Mouse (Mus musculus): ENCODE data around the gene Stk24.

Stk24 gene

GRCm38 (mm10) chr14:121263912-121264311, 115.9 kb downstream of the Stk24 start:
- DNase-seq (ENCODE audit: low spot score in 2 of 2) = no peak

- no peak for DNase-seq (ENCODE audit: low spot score in 2 of 2)
Observed at GRCm38 (mm10) chr14:121262606-121263005, 117.2 kb downstream of the Stk24 start.

GRCm38 (mm10) chr14:121261229-121261879, 118.5 kb downstream of the Stk24 start:
- no peak for DNase-seq (ENCODE audit: low spot score in 2 of 2)

GRCm38 (mm10) chr14:121259789-121260188, 120.0 kb downstream of the Stk24 start:
- DNase-seq (ENCODE audit: low spot score in 2 of 2) = peak; percentile 47 to 75

GRCm38 (mm10) chr14:121259332-121259731, 120.5 kb downstream of the Stk24 start:
- DNase-seq (ENCODE audit: low spot score in 2 of 2) = no peak

- DNase-seq (ENCODE audit: low spot score in 2 of 2) = no peak
Observed at GRCm38 (mm10) chr14:121256896-121257295, 122.9 kb downstream of the Stk24 start.

GRCm38 (mm10) chr14:121255469-121255868, 124.3 kb downstream of the Stk24 start:
- no peak for DNase-seq (ENCODE audit: low spot score in 2 of 2)

DNA sequence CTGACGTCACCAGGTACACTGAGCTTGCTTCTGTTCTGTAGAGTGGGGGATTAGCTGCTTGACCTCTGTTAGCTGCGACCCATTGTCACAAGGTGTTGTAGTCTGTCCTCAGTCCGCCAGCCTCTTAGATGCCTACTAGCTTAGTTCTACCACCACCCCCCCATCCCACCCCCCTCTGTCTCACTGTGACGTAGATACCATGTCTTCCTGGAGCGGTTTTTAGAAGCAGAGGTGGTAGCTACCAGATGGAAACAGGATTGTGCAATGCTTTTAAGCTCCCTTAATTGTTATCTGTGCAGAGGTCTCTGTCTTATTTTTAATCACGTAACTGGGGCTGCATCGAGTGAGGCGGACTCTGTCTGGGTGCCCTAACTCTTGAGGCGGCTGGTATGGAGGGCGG, 124.9 kb downstream of the Stk24 start:
- DNase-seq (ENCODE audit: low spot score in 2 of 2) = no peak

DNA sequence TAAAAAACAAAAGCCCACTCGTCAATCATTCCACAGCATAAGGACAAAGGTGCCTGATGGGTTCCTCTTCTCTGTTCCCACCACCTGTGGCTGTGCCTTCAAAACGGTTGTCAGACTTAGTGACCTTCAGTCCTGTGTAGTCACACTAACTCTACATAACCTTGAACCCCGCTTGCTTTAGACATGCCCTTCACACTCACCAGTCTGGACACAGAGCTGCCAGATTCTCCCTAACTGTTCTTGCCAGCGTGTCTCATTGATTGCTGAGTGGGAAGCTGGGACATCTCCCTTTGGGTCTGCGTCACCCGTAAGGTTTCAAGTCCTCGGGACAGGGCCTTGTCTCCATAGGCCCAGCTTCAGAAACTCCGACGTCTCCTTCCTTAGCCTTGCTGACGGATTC, 127.3 kb downstream of the Stk24 start:
- no peak for DNase-seq (ENCODE audit: low spot score in 2 of 2)

DNA sequence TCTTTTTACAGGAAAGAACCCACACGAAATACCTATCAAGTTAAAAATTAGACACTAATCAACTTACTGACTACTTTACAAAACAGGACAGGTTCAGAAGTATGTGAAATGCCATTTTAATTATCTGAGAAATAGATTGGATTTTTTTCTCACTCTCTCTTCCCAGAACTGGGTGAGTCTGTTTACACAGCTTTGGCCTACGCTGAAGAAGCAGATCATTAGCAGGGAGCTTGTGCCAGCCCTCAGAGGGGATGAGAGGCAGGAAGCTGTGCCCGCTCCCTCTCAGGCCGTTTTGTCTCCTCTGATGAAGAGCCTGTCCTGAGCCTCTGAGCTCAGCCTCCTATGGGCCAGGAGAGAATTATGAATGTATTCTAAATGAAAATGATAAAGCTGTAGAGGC, 128.1 kb downstream of the Stk24 start:
- DNase-seq (ENCODE audit: low spot score in 2 of 2) = no peak

GRCm38 (mm10) chr14:121251099-121251498, 128.7 kb downstream of the Stk24 start:
- no peak for DNase-seq (ENCODE audit: low spot score in 2 of 2)

GRCm38 (mm10) chr14:121248346-121248745, 131.5 kb downstream of the Stk24 start:
- DNase-seq (ENCODE audit: low spot score in 2 of 2) = no peak

DNA sequence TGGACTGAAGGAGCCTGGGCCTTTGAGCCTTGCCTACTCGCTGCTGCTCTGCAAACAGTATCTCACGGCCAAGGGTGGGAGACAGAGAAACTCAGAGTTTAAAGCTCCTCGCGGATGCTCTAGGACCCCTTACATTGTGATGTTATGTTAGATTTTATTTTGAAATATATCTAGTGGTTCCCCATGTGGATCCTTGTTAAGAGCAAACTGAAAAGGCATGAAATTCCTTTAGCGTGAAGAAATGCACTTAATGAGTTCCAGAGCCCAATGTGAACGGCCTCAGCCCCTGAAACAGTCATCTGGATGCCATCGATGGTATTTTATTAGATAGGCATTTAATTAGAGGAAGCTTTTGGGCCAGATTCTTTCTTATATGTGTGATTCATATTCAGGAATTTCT, 132.5 kb downstream of the Stk24 start:
- DNase-seq (ENCODE audit: low spot score in 2 of 2) = no peak

GRCm38 (mm10) chr14:121246048-121246731, 133.6 kb downstream of the Stk24 start:
- no peak for DNase-seq (ENCODE audit: low spot score in 2 of 2)

GRCm38 (mm10) chr14:121244104-121244503, 135.7 kb downstream of the Stk24 start:
- DNase-seq (ENCODE audit: low spot score in 2 of 2) = no peak

GRCm38 (mm10) chr14:121239386-121239785, 140.4 kb downstream of the Stk24 start:
- no peak for DNase-seq (ENCODE audit: low spot score in 2 of 2)

GRCm38 (mm10) chr14:121238727-121239126, 141.1 kb downstream of the Stk24 start:
- DNase-seq (ENCODE audit: low spot score in 2 of 2) = no peak

GRCm38 (mm10) chr14:121236736-121237135, 143.1 kb downstream of the Stk24 start:
- no peak for DNase-seq (ENCODE audit: low spot score in 2 of 2)

Data from frontal cortex, postnatal 36 days (tissue).